Mouse (Mus musculus) telencephalon, adult 2 months (tissue): ENCODE data around the gene Gm43518.

Experiments used
- DNase-seq: peaks from one replicate; pipeline ENCODE4 v3.0.0-alpha.2; 2011; ENCODE audit warnings: low read depth, low spot score

Gm43518 gene

DNA sequence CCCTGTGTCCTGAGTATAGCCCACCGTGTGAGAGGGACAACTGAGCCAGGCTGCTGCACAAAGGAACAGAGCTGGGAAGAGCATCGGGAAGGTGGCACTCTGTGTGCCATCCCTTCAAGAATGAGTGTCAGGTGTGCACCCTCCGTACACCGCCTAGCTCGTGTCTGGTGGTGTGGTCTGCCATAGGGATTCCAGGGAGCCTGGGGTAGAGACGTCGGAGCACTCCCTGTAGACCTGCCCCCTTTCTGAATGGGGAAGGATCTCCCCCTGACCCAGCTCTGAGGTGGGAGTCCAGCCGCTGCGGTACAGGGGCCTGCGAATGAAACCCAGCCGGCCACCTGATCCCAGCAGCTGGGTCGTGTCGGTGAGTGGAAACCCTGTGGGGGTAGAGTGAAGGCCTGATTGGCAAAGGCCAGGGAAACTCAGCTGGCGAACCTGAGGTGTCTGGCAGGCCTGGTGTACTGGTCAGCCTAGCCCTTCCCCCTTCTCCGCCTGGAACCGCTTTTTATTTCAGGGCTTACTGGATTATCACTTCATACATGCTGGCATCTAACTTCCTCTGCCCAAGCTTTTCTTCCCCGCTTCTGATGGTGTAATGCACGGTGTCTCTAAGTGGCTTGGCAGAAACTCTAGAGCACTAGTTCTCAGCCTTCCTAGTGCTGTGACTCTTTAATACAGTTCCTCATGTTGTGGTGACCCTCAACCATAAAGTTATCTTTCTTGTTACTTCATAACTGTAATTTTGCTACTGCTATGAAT is 52.2 kb downstream of the Gm43518 start:
- no peak for DNase-seq

DNA sequence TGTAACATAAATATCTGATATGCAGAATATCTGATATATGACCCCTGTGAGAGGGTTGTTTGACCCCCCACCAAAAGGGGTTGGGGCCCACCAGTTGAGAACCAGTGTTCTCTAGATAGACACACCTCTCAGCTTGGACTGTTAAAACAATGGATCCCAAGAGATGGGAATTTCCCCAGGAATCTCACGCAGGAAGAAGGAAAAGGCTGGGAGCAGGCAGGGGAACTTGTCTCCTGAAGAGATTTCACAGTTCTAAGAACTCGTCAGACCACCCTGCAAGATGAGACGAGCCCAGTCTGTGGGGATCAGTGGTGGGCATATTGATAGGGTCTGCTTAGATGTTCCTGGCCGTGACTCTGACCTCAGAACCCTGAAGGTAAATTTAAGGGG is 52.8 kb downstream of the Gm43518 start:
- no peak for DNase-seq

DNA sequence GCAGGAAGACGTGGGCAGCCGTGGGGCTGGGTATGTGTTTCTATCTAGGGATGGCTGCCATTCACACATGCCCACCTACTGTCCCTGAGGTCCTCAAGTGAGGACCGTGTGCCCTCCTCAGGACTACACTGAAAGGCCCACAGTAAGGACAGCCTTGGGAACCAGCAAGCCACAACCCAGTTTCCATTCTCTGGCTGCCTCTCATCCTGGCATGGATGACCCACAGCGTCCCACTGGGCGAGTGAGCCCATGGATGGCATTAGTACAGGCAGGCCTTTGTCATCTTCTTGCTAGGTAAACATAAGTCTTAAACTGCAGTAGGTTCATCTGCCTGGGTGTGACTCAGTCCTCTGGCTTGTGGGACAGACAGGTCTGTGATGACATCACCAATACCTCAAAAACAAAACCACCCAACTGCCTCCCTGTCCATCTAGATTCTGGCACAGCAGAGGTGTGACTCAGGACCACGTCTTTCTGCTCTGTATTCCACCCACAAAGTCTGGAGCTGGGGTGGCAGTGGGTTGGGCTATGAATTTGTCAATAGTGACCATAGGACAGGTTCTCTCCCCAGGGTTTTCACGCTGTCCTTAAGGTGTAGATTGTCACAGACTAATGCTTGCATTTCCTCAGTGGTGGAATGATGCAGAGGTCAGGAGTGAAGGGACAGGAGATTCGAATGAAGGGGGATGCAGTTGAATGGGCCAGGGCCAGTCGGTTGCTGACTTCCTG is 53.5 kb downstream of the Gm43518 start:
- no peak for DNase-seq

DNA sequence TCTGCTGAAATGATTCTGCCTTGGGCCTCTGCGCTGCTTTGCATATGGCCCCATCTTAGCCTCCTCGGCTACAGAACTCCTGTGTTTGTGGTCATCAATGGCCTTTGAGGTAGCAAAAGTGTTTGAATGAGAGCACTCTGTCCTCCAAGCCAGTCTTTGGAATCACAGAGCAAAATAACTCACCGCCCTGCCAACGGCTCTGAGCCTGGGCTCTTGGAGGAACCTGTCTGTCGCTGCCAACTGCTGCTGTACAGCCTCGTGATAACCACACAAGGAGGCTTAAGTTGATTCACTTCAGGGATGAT is 54.0 kb downstream of the Gm43518 start:
- no peak for DNase-seq

DNA sequence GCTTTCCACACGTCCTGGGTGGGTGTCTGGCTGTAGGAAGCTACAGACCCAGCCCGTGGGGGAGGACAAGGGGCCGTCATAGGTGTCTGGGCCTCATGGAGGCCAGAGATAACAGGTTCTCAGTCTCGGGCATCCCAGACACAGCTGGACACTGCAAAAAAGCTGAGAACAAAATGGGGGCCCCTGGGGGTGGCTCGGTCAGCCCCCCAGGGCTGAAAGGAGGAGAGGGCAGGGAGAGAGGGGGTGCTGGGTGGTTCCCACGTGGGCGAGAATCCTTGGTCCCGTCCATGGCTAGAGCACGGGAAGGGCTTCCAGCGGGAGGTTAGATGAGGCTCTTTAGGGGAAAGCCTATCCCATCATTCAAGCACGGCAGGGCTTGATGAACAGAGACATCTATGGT is 55.6 kb downstream of the Gm43518 start:
- DNase-seq: no peak

DNA sequence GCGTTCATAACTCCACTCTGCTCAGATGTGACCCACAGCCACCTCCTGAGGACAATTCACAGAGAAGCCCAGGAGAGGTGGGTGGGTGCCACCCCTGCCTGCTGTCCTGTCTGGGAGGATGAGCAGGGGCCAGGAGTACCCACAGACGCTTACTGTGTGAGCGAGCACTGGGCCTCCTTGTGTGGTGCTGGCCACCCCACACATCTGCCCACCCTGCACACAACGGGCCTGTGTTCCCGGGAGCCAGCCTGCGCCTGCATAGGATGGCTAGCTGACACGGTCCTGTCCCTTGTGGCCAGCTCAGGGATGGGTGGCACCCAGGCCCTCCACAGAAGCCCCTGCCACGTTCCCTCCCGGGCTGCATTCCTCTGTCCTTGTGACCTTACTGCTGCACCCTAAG is 58.2 kb downstream of the Gm43518 start:
- no peak for DNase-seq

- no peak for DNase-seq
Measured at GRCm38 (mm10) chr5:123986925-123987324, 59.7 kb downstream of the Gm43518 start.

DNA sequence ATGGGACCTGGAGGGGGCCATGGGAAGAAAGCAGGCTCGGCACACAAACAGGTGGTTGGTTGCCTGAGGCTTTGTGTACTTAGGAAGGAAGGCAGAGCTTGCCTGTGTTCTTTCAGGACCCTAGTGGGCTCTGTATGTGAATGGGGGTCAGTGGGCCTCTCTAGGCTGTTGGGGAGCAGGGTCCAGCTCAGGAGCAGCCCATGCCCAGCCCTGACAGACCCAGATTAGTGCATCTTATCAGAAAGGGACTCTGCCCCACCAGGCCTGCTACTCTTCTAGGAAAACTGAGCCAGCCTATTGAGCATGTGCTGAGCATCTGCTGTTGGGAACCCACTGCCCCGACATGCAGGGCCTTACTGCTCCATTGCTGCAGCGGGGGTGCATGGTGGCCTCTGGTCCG is 60.3 kb downstream of the Gm43518 start:
- DNase-seq: no peak
